ENCODE assay signal across 8 mouse cellular contexts in the genomic region with DNA sequence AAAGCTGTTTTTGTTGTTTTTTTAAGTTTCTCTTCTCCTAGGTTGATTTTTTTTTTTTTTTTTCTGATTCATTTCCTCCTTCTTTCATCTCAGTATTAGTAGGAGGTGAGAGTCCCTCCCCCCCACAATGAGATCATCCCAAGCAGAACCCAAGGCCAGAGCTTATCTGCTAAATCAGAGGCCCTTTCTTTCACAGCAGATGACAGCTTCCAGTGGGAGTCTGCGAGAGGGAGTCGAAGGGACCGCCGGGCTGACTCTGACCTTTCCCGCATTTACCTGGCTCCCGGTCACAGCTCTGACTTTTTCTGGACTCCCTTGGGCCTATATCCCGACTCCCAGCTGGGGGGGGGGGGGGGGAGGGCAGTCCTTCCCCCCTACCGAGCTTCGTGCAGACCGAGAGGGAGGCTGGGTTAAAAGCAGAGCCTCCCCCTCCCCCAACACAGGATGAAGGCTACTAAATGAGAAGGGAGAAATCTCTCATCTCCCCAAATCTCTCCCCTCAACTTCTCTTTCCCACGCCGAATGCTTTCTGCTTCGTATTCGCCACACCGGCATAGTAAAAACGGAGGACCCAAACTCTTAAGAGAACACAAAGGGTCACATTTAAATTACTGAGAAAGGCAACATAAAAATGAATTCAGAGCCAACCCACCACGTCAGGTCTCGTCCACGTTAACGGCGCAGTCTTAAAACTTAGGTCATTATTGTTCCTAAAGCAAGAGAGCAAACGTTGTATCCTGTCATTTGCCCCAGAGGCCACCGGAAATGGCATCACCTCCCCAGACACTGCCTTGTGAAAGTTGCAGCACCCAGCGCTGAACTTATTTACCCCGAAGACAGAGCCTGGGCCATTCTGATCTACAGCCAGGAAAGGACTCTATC.
A peak's percentile ranks its signal among the peaks of the same experiment; 100 is the strongest.
DNase-seq lines count a peak whose midpoint lies in the region; ATAC-seq and TF ChIP-seq lines count a peak whose summit lies in the region.

No protein-coding gene starts in this region.

- WGBS in bone marrow, adult 2 months: 31% methylated on average over 25 of the region's 25 CpGs
- WGBS in heart, embryonic 13.5 days: 9% methylated on average over 25 of the region's 25 CpGs
- 6% methylated on average over 25 of the region's 25 CpGs for WGBS in limb, embryonic 11.5 days
- 12% methylated on average over 25 of the region's 25 CpGs for WGBS in midbrain, embryonic 11.5 days
- WGBS in thymus, adult 2 months: 42% methylated on average over 25 of the region's 25 CpGs

- DNase-seq in CD8-positive naive resting alpha-beta T cell, adult 2 months (ENCODE audit: low read depth in 2 of 2, low spot score in 2 of 2): peak; percentile 76 to 84
- peak; percentile 45 for DNase-seq in limb, embryonic 11.5 days (ENCODE audit: low spot score)
- DNase-seq in midbrain, embryonic 11.5 days (ENCODE audit: low spot score, missing footprints): peak; percentile 91
- peak; percentile 45 for DNase-seq in thymus, adult 2 months
- DNase-seq in layer of hippocampus, postnatal 36 days: no peak
- no peak for DNase-seq in left cerebral cortex, postnatal 36 days (ENCODE audit: low spot score in 2 of 2)

- H3K36me3 ChIP-seq in heart, embryonic 13.5 days: no peaks in the 10 kb centered on the region
- no peaks in the 10 kb centered on the region for H3K36me3 ChIP-seq in limb, embryonic 11.5 days (ENCODE audit: control insufficient read depth, insufficient read depth, low read length)
- no peaks in the 10 kb centered on the region for H3K36me3 ChIP-seq in midbrain, embryonic 11.5 days (ENCODE audit: control insufficient read depth, insufficient read depth, low read length)
- no peaks in the 10 kb centered on the region for H3K36me3 ChIP-seq in thymus, adult 2 months (ENCODE audit: control insufficient read depth, insufficient read depth, low read length)

- H3K9ac ChIP-seq in heart, embryonic 13.5 days: peak overlapping the region; percentile 73
- H3K9ac ChIP-seq in limb, embryonic 11.5 days (ENCODE audit: low read length): no peak overlapping the region
- H3K9ac ChIP-seq in midbrain, embryonic 11.5 days (ENCODE audit: low read length): peak overlapping the region; percentile 41

- H3K27me3 ChIP-seq in heart, embryonic 13.5 days (replicated peaks): peaks cover 3% of the 10 kb centered on the region
- H3K27me3 ChIP-seq in limb, embryonic 11.5 days (ENCODE audit: control insufficient read depth, insufficient read depth, low read length): no peaks in the 10 kb centered on the region
- H3K27me3 ChIP-seq in midbrain, embryonic 11.5 days (ENCODE audit: control insufficient read depth, insufficient read depth, low read length): no peaks in the 10 kb centered on the region
- H3K27me3 ChIP-seq in thymus, adult 2 months (ENCODE audit: control insufficient read depth, insufficient read depth, low read length): no peaks in the 10 kb centered on the region

- peak overlapping the region; percentile 58 for H3K4me3 ChIP-seq in bone marrow, adult 2 months (replicated peaks; ENCODE audit: control insufficient read depth, low read depth, low read length)
- peak overlapping the region; percentile 42 for H3K4me3 ChIP-seq in heart, embryonic 13.5 days
- no peak overlapping the region for H3K4me3 ChIP-seq in limb, embryonic 11.5 days (ENCODE audit: low read depth, low read length)
- peak overlapping the region; percentile 16; the same call in 1 of the 2 replicates for H3K4me3 ChIP-seq in midbrain, embryonic 11.5 days (ENCODE audit: low read depth, low read length)
- H3K4me3 ChIP-seq in thymus, adult 2 months (ENCODE audit: control insufficient read depth, insufficient read depth, low read length): peak overlapping the region; percentile 38

- H3K27ac ChIP-seq in bone marrow, adult 2 months (ENCODE audit: control insufficient read depth, insufficient read depth, low read depth, low read length, poor library complexity): peak overlapping the region; percentile 74
- peak overlapping the region; percentile 46 for H3K27ac ChIP-seq in heart, embryonic 13.5 days (replicated peaks)
- H3K27ac ChIP-seq in limb, embryonic 11.5 days (replicated peaks; ENCODE audit: low read depth, low read length): no peak overlapping the region
- H3K27ac ChIP-seq in midbrain, embryonic 11.5 days (ENCODE audit: low read depth, low read length): no peak overlapping the region
- H3K27ac ChIP-seq in thymus, adult 2 months (ENCODE audit: control insufficient read depth, insufficient read depth, low read length): peak overlapping the region; percentile 98

- H3K9me3 ChIP-seq in heart, embryonic 13.5 days: no peaks in the 10 kb centered on the region
- H3K9me3 ChIP-seq in limb, embryonic 11.5 days (ENCODE audit: control insufficient read depth, low read length): no peaks in the 10 kb centered on the region
- H3K9me3 ChIP-seq in midbrain, embryonic 11.5 days (ENCODE audit: control insufficient read depth, low read length): no peaks in the 10 kb centered on the region

- no peak for ATAC-seq in heart, embryonic 13.5 days (ENCODE audit: extremely low read depth, insufficient number of reproducible peaks, low FRiP score, low TSS enrichment)
- no peak for ATAC-seq in limb, embryonic 11.5 days (ENCODE audit: insufficient number of reproducible peaks, low FRiP score, low TSS enrichment, low read depth)
- ATAC-seq in midbrain, embryonic 11.5 days (ENCODE audit: low FRiP score): peak; percentile 65; the same call in 1 of the 2 replicates

- TF ChIP-seq CTCF in bone marrow, adult 2 months (IDR thresholded peaks at IDR 0.05; ENCODE audit: control insufficient read depth, insufficient read depth, low read length): no peak
- TF ChIP-seq CTCF in thymus, adult 2 months (IDR thresholded peaks at IDR 0.05; ENCODE audit: borderline replicate concordance, control insufficient read depth, extremely low read depth, insufficient read depth, low read length, poor library complexity): no peak

- no peak for TF ChIP-seq POLR2A in bone marrow, adult 2 months (IDR thresholded peaks at IDR 0.05; ENCODE audit: borderline replicate concordance, control insufficient read depth, low read depth, low read length)
- TF ChIP-seq POLR2A in thymus, adult 2 months (IDR thresholded peaks at IDR 0.05; ENCODE audit: control insufficient read depth, extremely low read depth, insufficient read depth, low read length, poor library complexity): peak; percentile 14; the same call in 1 of the 2 replicates

- peak overlapping the region; percentile 72 for H3K4me2 ChIP-seq in heart, embryonic 13.5 days
- H3K4me2 ChIP-seq in limb, embryonic 11.5 days (ENCODE audit: low read depth, severe bottlenecking): peak overlapping the region; percentile 40
- peak overlapping the region; percentile 37 for H3K4me2 ChIP-seq in midbrain, embryonic 11.5 days

- peaks cover 2% of the 10 kb centered on the region; the same call in 1 of the 2 replicates for H3K4me1 ChIP-seq in bone marrow, adult 2 months (ENCODE audit: control insufficient read depth, insufficient read depth, low read length)
- peaks cover 27% of the 10 kb centered on the region for H3K4me1 ChIP-seq in heart, embryonic 13.5 days
- peaks cover 5% of the 10 kb centered on the region; the same call in 1 of the 2 replicates for H3K4me1 ChIP-seq in limb, embryonic 11.5 days (ENCODE audit: control insufficient read depth, insufficient read depth, low read length)
- peaks cover 11% of the 10 kb centered on the region for H3K4me1 ChIP-seq in midbrain, embryonic 11.5 days (ENCODE audit: control insufficient read depth, insufficient read depth, low read length)
- H3K4me1 ChIP-seq in thymus, adult 2 months (replicated peaks; ENCODE audit: control insufficient read depth, insufficient read depth, low read length): peaks cover 17% of the 10 kb centered on the region

- intact Hi-C loops in left cerebral cortex, postnatal 36 days (cut with DNase I): no loop called here

Comparison
In these comparisons a context has a peak if more than half of its experiments do, and no peak if none do; other contexts are left out.
1. DNase-seq: peak in CD8-positive naive resting alpha-beta T cell, adult 2 months (2 of 2), limb, embryonic 11.5 days (single experiment), midbrain, embryonic 11.5 days (single experiment) and thymus, adult 2 months (single experiment); none in layer of hippocampus, postnatal 36 days (0 of 2) and left cerebral cortex, postnatal 36 days (0 of 2).
2. H3K27ac ChIP-seq: peak in bone marrow, adult 2 months (single experiment), heart, embryonic 13.5 days (single experiment) and thymus, adult 2 months (single experiment); none in limb, embryonic 11.5 days (single experiment) and midbrain, embryonic 11.5 days (single experiment).
3. Peak in every context shown above with its lines, with median percentiles within 50 percentile points of each other: H3K4me2 ChIP-seq.